Mouse (Mus musculus): ENCODE data around the gene Agap2.

Agap2 gene

GRCm38 (mm10) chr10:127075080-127075479 lies at the start of gene Agap2:
TSS of gene Agap2 (plus strand) at chr10:127075284.
- no peak for DNase-seq (ENCODE audit: low read depth, low spot score)

DNA sequence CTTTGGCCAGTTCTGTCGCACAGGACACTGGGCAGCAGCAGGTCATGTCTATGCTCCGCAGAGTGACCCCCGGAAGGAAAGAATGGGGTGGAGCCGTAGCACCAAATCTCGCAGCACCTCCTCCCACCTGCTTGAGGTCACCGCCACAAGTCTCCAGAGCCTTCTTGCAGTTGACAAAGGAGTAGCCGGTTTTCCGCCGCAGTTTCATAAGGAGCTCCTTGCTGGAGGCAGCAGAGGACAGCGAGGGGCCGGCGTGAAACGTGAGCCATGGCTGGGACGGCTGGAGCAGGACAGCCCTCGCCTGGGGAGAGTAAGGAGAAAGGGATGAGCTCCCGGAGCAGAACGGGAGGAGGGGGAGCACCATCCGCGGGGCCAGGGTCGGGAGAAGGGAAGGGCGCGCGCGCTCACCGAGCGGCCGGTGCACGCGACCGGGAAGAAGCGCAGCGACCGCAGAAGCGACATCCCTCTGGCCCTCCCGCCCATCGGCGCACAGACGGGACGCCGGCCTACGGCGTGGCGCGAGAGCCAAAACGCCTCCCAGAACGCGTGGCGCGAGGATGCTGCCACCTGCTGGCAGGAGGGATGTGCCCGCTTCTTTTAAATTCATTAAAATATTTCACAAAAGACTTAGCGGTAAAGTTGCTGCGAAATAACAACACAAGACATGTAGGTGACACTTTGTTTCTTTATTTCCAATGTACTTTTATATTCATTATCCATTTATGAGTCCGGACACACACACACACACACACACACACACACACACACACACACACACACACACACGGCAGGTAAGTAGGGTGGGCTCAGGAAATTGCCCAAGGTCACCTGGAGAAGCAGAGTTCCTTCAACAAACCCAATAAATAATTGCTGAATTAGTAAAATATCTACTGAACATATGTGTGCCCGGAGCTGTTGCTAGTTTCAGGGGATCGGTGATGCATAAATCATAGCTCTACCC lies 44.5 kb upstream of the Agap2 start, which contains the start of gene Tsfm:
Gene Tsfm (minus strand): TSS at position 505 of the 961 bp plus-strand sequence.
- DNase-seq (ENCODE audit: low read depth, low spot score), result peak; percentile 88

- no peak for DNase-seq (ENCODE audit: low read depth, low spot score)
These were observed 41.8 kb upstream of the Agap2 start for GRCm38 (mm10) chr10:127033301-127033741.

GRCm38 (mm10) chr10:127036273-127036672 lies 38.8 kb upstream of the Agap2 start:
- DNase-seq (ENCODE audit: low read depth, low spot score), result no peak

- DNase-seq (ENCODE audit: low read depth, low spot score), result no peak
These were observed 37.4 kb upstream of the Agap2 start for GRCm38 (mm10) chr10:127037641-127038040.

DNA sequence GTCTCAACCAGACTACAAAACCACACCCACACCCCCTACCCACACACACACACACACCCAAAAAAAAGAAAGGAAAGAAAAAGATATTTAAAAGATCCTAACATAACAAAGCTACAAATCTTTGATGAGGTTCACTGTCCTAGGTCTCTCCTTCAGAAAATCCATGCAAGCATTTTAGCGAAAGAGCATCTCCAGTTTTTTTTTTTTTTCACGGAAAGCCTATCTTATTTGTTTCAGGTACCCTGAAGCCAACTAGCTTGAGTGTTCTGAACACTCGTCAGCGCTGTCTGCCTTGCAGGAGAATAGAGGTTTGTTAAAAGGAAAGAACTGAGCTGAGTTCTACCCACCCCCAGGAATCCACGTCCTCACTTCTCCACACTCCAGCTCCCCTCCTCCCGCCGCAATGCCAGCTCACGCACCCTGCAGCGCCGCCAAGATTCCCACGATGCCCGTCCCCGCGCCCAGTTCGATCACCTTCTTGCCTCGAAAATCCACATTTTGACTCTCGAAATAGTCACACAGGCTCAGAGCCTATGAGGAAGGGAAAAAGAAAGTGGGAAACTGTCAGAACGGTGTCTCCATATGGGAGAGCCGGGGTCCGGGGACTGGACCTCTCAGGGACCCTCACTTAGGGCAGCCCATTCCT lies 34.4 kb upstream of the Agap2 start:
- no peak for DNase-seq (ENCODE audit: low read depth, low spot score)

DNA sequence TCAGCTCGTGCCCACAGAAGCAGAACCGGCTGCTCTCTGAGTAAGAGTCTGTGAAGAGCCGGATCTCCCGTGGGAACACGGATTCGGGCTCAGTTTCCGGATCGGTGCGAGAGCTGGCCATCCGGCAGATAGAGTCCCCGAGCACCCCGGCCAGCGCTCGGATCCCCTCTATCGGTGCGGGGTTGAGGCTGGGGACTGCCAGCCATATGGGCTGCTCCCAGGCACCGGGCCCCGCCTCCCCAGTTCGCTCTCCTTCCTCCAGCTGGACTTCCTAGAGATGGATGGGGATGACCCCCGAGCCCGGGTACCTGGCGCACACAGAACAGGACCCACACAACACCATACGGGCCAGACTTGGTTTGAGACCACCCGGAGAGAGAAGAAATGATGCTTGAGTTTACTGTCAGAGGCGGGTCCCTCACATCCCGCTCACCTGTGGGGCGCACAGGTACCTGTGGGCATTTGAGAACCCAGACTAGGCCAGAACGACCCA lies 33.8 kb upstream of the Agap2 start, which contains the start of the genes Mettl1 and Eef1akmt3:
Gene Mettl1 (plus strand): TSS at position 141 of the 493 bp plus-strand sequence.
Gene Eef1akmt3 (minus strand): TSS at position 240 of the 493 bp plus-strand sequence.
- DNase-seq (ENCODE audit: low read depth, low spot score), result no peak

DNA sequence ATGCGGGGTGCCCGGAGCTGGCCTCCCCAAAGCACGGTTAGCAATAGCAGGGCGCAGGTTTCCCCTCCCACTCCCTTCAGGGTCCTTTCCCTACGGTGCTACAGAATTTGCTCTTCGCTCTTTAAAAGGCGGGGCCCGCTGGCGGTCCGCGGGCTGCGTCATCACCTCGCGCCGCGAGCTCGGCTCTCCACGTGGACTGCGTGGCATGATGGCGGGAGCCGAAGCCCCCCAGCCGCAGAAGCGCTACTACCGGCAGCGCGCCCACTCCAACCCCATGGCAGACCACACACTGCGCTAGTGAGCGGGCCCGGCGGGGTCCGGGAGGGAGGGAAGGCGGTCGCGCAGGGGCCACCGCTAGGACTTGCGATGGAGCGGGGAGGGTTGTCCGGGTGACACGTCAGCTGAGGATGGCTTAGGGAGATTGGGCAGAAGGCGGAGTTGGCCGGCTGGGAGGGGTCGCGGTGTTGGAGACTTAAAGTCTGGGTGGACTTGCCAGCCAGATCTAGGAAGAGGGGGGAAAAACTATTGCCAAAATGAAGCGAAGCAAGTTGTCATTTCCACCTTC lies 33.2 kb upstream of the Agap2 start:
- DNase-seq (ENCODE audit: low read depth, low spot score), result peak; percentile 84

DNA sequence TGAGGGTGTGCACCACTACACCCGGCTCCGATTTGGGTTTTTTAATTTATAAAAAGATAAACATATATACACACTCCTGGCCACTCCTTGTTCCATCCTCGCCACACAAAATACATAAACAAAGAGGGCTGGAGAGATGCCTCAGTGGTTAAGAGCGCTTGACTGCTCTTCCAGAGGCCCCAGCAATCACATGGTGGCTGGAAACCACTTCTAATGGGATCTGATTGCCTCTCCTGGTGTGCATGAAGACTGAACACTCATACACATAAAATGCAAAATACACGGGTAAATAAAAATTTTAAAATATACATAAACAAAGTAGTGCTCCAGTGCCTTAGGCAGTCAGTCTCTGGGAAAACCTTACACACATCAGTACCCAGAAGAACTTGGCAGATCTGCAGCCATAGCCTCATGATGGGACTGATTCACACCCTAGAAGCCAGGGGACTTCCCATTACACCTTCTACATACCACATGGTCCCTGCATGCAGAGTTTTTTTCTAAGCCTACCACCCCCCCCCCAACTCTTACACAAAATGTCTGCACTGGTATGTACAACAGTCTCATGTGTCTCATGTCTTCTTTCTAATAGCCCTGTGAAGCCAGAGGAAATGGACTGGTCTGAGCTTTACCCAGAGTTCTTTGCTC lies 32.5 kb upstream of the Agap2 start:
- DNase-seq (ENCODE audit: low read depth, low spot score), result no peak

GRCm38 (mm10) chr10:127043187-127043586 lies 31.9 kb upstream of the Agap2 start:
- DNase-seq (ENCODE audit: low read depth, low spot score), result no peak

DNA sequence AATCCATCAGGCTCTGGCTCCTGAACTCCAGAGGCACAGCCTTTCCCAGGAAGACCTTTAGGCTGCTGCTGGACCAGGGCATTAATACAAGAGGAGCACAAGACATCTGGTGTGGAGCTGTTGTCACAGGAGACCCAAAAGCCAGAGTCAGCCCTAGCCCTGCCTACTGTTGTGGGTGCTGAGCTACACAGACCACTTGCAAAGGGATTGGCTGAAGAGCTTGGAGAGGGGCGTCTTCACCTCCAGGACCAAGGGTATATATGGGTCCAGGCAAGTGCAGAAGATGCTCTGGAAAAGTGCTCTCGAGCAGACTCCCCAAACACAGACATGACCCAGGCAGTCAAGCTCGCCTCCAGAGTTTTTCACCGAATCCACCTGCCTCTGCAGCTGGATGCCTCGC lies 27.1 kb upstream of the Agap2 start, which contains the start of gene Cyp27b1:
Gene Cyp27b1 (plus strand): TSS at position 297 of the 400 bp plus-strand sequence.
- DNase-seq (ENCODE audit: low read depth, low spot score), result no peak

- DNase-seq (ENCODE audit: low read depth, low spot score), result no peak
These were observed 26.3 kb upstream of the Agap2 start for GRCm38 (mm10) chr10:127048608-127049394.

DNA sequence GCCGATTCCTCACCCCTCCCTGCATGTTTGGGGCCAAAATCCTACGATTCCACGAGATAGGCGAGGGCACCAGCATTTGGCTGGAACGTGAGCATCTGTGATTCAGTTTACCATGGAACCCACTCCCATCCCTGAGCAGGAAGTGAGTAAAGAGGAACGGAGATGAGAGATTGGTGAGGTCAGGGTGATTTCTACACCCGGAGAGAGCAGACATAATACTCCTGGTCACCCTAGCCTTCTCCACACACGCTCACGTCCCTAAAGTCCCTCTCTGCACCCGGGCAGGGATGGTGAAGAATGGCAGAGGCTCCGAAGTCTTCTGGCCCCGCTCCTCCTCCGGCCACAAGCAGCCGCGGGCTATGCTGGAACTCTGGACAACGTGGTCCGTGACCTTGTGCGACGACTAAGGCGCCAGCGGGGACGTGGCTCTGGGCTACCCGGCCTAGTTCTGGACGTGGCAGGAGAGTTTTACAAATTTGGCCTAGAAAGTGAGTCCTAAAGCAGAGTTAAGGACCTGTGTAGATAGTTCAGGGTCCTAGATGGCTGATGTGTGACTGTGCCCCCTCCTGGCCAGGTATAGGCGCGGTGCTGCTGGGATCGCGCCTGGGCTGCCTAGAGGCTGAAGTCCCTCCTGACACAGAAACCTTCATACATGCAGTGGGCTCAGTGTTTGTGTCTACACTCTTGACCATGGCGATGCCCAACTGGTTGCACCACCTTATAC lies 25.5 kb upstream of the Agap2 start:
- DNase-seq (ENCODE audit: low read depth, low spot score), result no peak

- DNase-seq (ENCODE audit: low read depth, low spot score), result no peak
These were observed 25.0 kb upstream of the Agap2 start for GRCm38 (mm10) chr10:127050119-127050474.

GRCm38 (mm10) chr10:127054646-127055045 lies 20.4 kb upstream of the Agap2 start:
- no peak for DNase-seq (ENCODE audit: low read depth, low spot score)

- no peak for DNase-seq (ENCODE audit: low read depth, low spot score)
These were observed 19.7 kb upstream of the Agap2 start for GRCm38 (mm10) chr10:127055406-127055805.

DNA sequence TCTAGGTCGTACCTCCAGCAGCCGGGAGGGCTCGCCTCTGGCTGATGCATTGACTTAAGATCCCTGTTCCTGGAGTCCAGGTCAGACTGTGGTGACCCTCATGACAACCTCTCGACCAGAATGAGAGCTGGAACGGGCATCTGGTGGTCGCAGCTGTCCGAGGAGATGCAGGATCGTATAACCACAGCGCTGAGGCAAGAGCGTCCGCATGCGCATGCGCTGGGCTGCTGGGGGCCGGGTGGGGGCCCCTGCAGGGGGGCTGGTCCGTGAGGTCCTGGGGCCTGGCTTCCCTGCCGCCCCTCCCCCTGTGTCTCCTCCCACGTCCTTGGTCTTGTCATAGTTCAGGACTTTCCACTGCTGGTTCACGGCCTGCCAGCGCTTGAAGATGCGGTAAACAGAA lies 18.6 kb upstream of the Agap2 start:
- no peak for DNase-seq (ENCODE audit: low read depth, low spot score)

- peak; percentile 87 for DNase-seq (ENCODE audit: low read depth, low spot score)
These were observed 16.9 kb upstream of the Agap2 start for GRCm38 (mm10) chr10:127058161-127058560.

GRCm38 (mm10) chr10:127058708-127059107 lies 16.4 kb upstream of the Agap2 start:
- DNase-seq (ENCODE audit: low read depth, low spot score), result no peak

All from retina, postnatal 7 days (tissue).